10 mouse cellular contexts compared by ENCODE assay signal in genomic region chr11:24079392-24080391, GRCm38 (mm10). TPM values are rescaled to one million over a fixed set of nuclear protein-coding genes. Genes with fewer than 3 reads are reported as not detected.
DNase-seq lines count a peak whose midpoint lies in the region; ATAC-seq and TF ChIP-seq lines count a peak whose summit lies in the region.
"Had no signal": no experiment of that assay in that cellular context is flagged by ENCODE, and none has a peak within 500 bp of the region (broad histone marks: within the 10 kb centered on the region; RNA-seq: fewer than 3 reads in every experiment).

No protein-coding gene starts in this region.

- peak overlapping the region; percentile 98 for H3K4me2 ChIP-seq in forebrain, embryonic 11.5 days (ENCODE audit: low read depth, low read length, severe bottlenecking)
- peak overlapping the region; percentile 100 for H3K4me2 ChIP-seq in hindbrain, embryonic 14.5 days (replicated peaks)
- H3K4me2 ChIP-seq in myocyte (ENCODE audit: low read depth) = peak overlapping the region; percentile 56

- no peaks in the 10 kb centered on the region for H3K9me3 ChIP-seq in forebrain, embryonic 11.5 days (ENCODE audit: control insufficient read depth, low read length)
- H3K9me3 ChIP-seq in hindbrain, embryonic 14.5 days (ENCODE audit: control insufficient read depth, low read length) = no peaks in the 10 kb centered on the region

- no peak for TF ChIP-seq CTCF in cerebellum, adult 2 months (IDR thresholded peaks at IDR 0.05; ENCODE audit: borderline replicate concordance, insufficient read depth, low read depth, low read length)
- TF ChIP-seq CTCF in liver, adult 2 months (IDR thresholded peaks at IDR 0.05; ENCODE audit: low read depth, low read length) = no peak

- no peak overlapping the region for H3ac ChIP-seq in myocyte (ENCODE audit: control insufficient read depth, insufficient read length)

- no peaks in the 10 kb centered on the region for H3K36me3 ChIP-seq in forebrain, embryonic 11.5 days (ENCODE audit: control insufficient read depth, insufficient read depth, low read length)
- H3K36me3 ChIP-seq in hindbrain, embryonic 14.5 days (replicated peaks; ENCODE audit: control insufficient read depth, insufficient read depth) = no peaks in the 10 kb centered on the region
- H3K36me3 ChIP-seq in liver, adult 2 months (ENCODE audit: control insufficient read depth, insufficient read depth, low read length) = no peaks in the 10 kb centered on the region
- H3K36me3 ChIP-seq in myocyte (ENCODE audit: control insufficient read depth, insufficient read depth) = no peaks in the 10 kb centered on the region

- TF ChIP-seq POLR2A in cerebellum, adult 2 months (IDR thresholded peaks at IDR 0.05; ENCODE audit: borderline replicate concordance, insufficient read depth, low read length) = no peak
- no peak for TF ChIP-seq POLR2A in liver, adult 2 months (IDR thresholded peaks at IDR 0.05; ENCODE audit: extremely low read depth, insufficient read depth, low read length)
- no peak for TF ChIP-seq POLR2A in myocyte (IDR thresholded peaks at IDR 0.05; ENCODE audit: insufficient read length, low read depth)

- no peak overlapping the region for H3K27ac ChIP-seq in cerebellum, adult 2 months (ENCODE audit: insufficient read depth, low read length)
- H3K27ac ChIP-seq in forebrain, embryonic 11.5 days (ENCODE audit: low read depth, low read length) = peak overlapping the region; percentile 97
- H3K27ac ChIP-seq in hindbrain, embryonic 14.5 days = peak overlapping the region; percentile 99
- H3K27ac ChIP-seq in liver, adult 2 months (replicated peaks; ENCODE audit: insufficient read depth, low read depth, low read length) = no peak overlapping the region

- peaks cover 23% of the 10 kb centered on the region; the same call in 1 of the 2 replicates for H3K27me3 ChIP-seq in cerebellum, adult 2 months (ENCODE audit: control insufficient read depth, insufficient read depth, low read length)
- H3K27me3 ChIP-seq in forebrain, embryonic 11.5 days (ENCODE audit: control insufficient read depth, insufficient read depth, low read length) = no peaks in the 10 kb centered on the region
- no peaks in the 10 kb centered on the region for H3K27me3 ChIP-seq in hindbrain, embryonic 14.5 days (ENCODE audit: control insufficient read depth, insufficient read depth, low read length)
- H3K27me3 ChIP-seq in liver, adult 2 months (ENCODE audit: control insufficient read depth, insufficient read depth, low read length) = peaks cover 36% of the 10 kb centered on the region
- peaks cover 68% of the 10 kb centered on the region for H3K27me3 ChIP-seq in myocyte (ENCODE audit: control insufficient read depth, insufficient read depth, insufficient read length)

- H3K4me1 ChIP-seq in cerebellum, adult 2 months (ENCODE audit: control insufficient read depth, insufficient read depth, low read length) = no peaks in the 10 kb centered on the region; the same call in 1 of the 2 replicates
- H3K4me1 ChIP-seq in forebrain, embryonic 11.5 days (replicated peaks; ENCODE audit: control insufficient read depth, insufficient read depth, low read length) = peaks cover 6% of the 10 kb centered on the region; the same call in 1 of the 2 replicates
- H3K4me1 ChIP-seq in hindbrain, embryonic 14.5 days (replicated peaks; ENCODE audit: control insufficient read depth, insufficient read depth, low read length) = peaks cover 22% of the 10 kb centered on the region
- H3K4me1 ChIP-seq in liver, adult 2 months (ENCODE audit: control insufficient read depth, insufficient read depth, low read length) = peaks cover 11% of the 10 kb centered on the region

- ATAC-seq in cerebellum, adult (ENCODE audit: insufficient number of reproducible peaks, low FRiP score, low TSS enrichment) = no peak
- ATAC-seq in forebrain, embryonic 11.5 days (replicated peaks; ENCODE audit: low FRiP score) = no peak
- no peak for ATAC-seq in hindbrain, embryonic 14.5 days (ENCODE audit: low FRiP score)

- peak; percentile 14 to 48 for DNase-seq in cerebellum, adult 2 months
- peak; percentile 49 for DNase-seq in R1 (ENCODE audit: low read depth, low spot score)
- DNase-seq in forebrain, embryonic 11.5 days (ENCODE audit: low spot score) = peak; percentile 81
- DNase-seq in hindbrain, embryonic 14.5 days (ENCODE audit: low spot score) = no peak
- DNase-seq in liver, adult 2 months (ENCODE audit: extremely low read depth, low read depth, low spot score) = peak; percentile 27
- DNase-seq in testis, postnatal 10 days (ENCODE audit: low spot score) = peak; percentile 63

- no peaks in the 10 kb centered on the region for H3K79me2 ChIP-seq in liver, adult 2 months (ENCODE audit: control insufficient read depth, insufficient read depth, low read length)
- no peaks in the 10 kb centered on the region for H3K79me2 ChIP-seq in myocyte (ENCODE audit: control insufficient read depth, insufficient read depth)

- H3K4me3 ChIP-seq in cerebellum, adult 2 months (replicated peaks; ENCODE audit: insufficient read depth, low read depth, low read length) = peak overlapping the region; percentile 46
- peak overlapping the region; percentile 85 for H3K4me3 ChIP-seq in forebrain, embryonic 11.5 days (ENCODE audit: low read depth, low read length)
- peak overlapping the region; percentile 87 for H3K4me3 ChIP-seq in hindbrain, embryonic 14.5 days (replicated peaks; ENCODE audit: low read length)
- H3K4me3 ChIP-seq in liver, adult 2 months (ENCODE audit: insufficient read depth, low read depth, low read length) = peak overlapping the region; percentile 58; the same call in 1 of the 2 replicates
- no peak overlapping the region for H3K4me3 ChIP-seq in myocyte

- peak overlapping the region; percentile 98 for H3K9ac ChIP-seq in forebrain, embryonic 11.5 days (ENCODE audit: low read length)
- H3K9ac ChIP-seq in hindbrain, embryonic 14.5 days = peak overlapping the region; percentile 98
- 0 out of 2 replicates have a peak overlapping the region, but pooled peaks have one; percentile 6 for H3K9ac ChIP-seq in liver, adult 2 months (ENCODE audit: low read depth, low read length)

- 1% methylated on average over 43 of the region's 43 CpGs for WGBS in cerebellum, adult 2 months
- under 1% methylated on average over 43 of the region's 43 CpGs for WGBS in forebrain, embryonic 11.5 days
- under 1% methylated on average over 43 of the region's 43 CpGs for WGBS in hindbrain, embryonic 14.5 days
- WGBS in liver, adult 2 months = 1% methylated on average over 43 of the region's 43 CpGs

TF ChIP-seq in myocyte, 11 proteins besides CTCF, POLR2A, EP300 and RAD21:
- TF ChIP-seq REST (IDR thresholded peaks at IDR 0.05; ENCODE audit: insufficient read depth, insufficient read length) (no peak), SRF (IDR thresholded peaks at IDR 0.05; ENCODE audit: control insufficient read depth, insufficient read length, low read depth) (no peak), TCF12 (IDR thresholded peaks at IDR 0.05; ENCODE audit: insufficient read depth, poor library complexity, severe bottlenecking) (no peak), MAX (IDR thresholded peaks at IDR 0.05; ENCODE audit: low read depth) (no peak), CEBPB (IDR thresholded peaks at IDR 0.05; ENCODE audit: insufficient read depth, poor library complexity, severe bottlenecking) (no peak), POLR2AphosphoS2 (IDR thresholded peaks at IDR 0.05; ENCODE audit: insufficient read length, low read depth) (no peak), MYOD1 (IDR thresholded peaks at IDR 0.05; ENCODE audit: control insufficient read depth in 1 of 3, insufficient read length in 2 of 3, low read depth in 2 of 3) (no peak), TCF3 (IDR thresholded peaks at IDR 0.05; ENCODE audit: insufficient read length, low read depth) (no peak), MYOG (IDR thresholded peaks at IDR 0.05; ENCODE audit: control insufficient read depth in 1 of 3, insufficient read depth in 1 of 3, insufficient read length in 2 of 3, low read depth in 2 of 3) (no peak), USF1 (IDR thresholded peaks at IDR 0.05; ENCODE audit: low read depth) (no peak), E2F4 (IDR thresholded peaks at IDR 0.05; ENCODE audit: insufficient read depth) (no peak)
TF ChIP-seq in myocyte: peak in this region for 0.

RNA-seq across cellular contexts. Expression of gene Bcl11a, which starts 1.8 kb away (rescaled TPM):
- 9.5 and 10.4 TPM in 2 replicates for polyA plus RNA-seq in cerebellum, adult 2 months (2012; rRNA removed)
- polyA plus RNA-seq in forebrain, embryonic 11.5 days (2014; fragmentation: Nextera tagmentation; extraction: Ambion mirVana) = 97.0 and 101 TPM in 2 replicates
- 106 and 117 TPM in 2 replicates for polyA plus RNA-seq in hindbrain, embryonic 14.5 days (2014; fragmentation: Nextera tagmentation; extraction: Ambion mirVana)
- 0.09 and 0.27 TPM in 2 replicates for total RNA-seq in liver, adult 2 months (2014; rRNA removed)
- polyA plus RNA-seq in liver, adult 2 months (2012; rRNA removed) = 0.05 and 0.13 TPM in 2 replicates
- polyA plus RNA-seq in myocyte (2012; fragmentation: generic; extraction: Trizol) = not detected
- polyA plus RNA-seq: C2C12 had no signal

RNA-seq across cellular contexts. Expression of gene A830031A19Rik, which starts 4.8 kb away (rescaled TPM):
- polyA plus RNA-seq in cerebellum, adult 2 months (2012; rRNA removed) = 0.21 TPM in 1 of 2 replicates, not detected in the other
- polyA plus RNA-seq in forebrain, embryonic 11.5 days (2014; fragmentation: Nextera tagmentation; extraction: Ambion mirVana) = not detected in 2 replicates
- not detected in 2 replicates for polyA plus RNA-seq in hindbrain, embryonic 14.5 days (2014; fragmentation: Nextera tagmentation; extraction: Ambion mirVana)
- total RNA-seq in liver, adult 2 months (2014; rRNA removed) = not detected in 2 replicates
- polyA plus RNA-seq in liver, adult 2 months (2012; rRNA removed) = not detected in 2 replicates
- not detected for polyA plus RNA-seq in myocyte (2012; fragmentation: generic; extraction: Trizol)
- total RNA-seq: hematopoietic stem cell, adult 5-6 weeks had no signal
- polyA plus RNA-seq: C2C12 had no signal

Comparison
In these comparisons a context has a peak if more than half of its experiments do, and no peak if none do; other contexts are left out.
1. H3K27ac ChIP-seq: peak in forebrain, embryonic 11.5 days (single experiment) and hindbrain, embryonic 14.5 days (single experiment); none in cerebellum, adult 2 months (single experiment) and liver, adult 2 months (single experiment).
2. H3K9ac ChIP-seq: peak in every context shown above with its lines; median percentile 98 in forebrain, embryonic 11.5 days; 98 in hindbrain, embryonic 14.5 days; 6 in liver, adult 2 months.
3. Peak in every context shown above with its lines, with median percentiles within 50 percentile points of each other: H3K4me2 ChIP-seq.